Comparison of ENCODE assay signal across 13 mouse cellular contexts in genomic region chr2:163696763-163697162, GRCm38 (mm10). TPM values are rescaled to one million over a fixed set of nuclear protein-coding genes. Genes with fewer than 3 reads are reported as not detected.
DNase-seq lines count a peak whose midpoint lies in the region; ATAC-seq and TF ChIP-seq lines count a peak whose summit lies in the region.
"Had no signal": no experiment of that assay in that cellular context is flagged by ENCODE, and none has a peak within 500 bp of the region (broad histone marks: within the 10 kb centered on the region; RNA-seq: fewer than 3 reads in every experiment).

No protein-coding gene starts in this region.

- no peak for TF ChIP-seq CTCF in gastrocnemius, adult 2 months (IDR thresholded peaks at IDR 0.05)
- no peak for TF ChIP-seq CTCF in layer of hippocampus, adult 2 months (conservative IDR thresholded peaks at IDR 0.05)

- WGBS in liver, embryonic 15.5 days (ENCODE audit: insufficient replicate concordance), result 27% methylated on average over 2 of the region's 2 CpGs

- H3K9ac ChIP-seq in liver, embryonic 15.5 days, result 0 out of 2 replicates have a peak overlapping the region, but pooled peaks have one; percentile 1
- H3K9ac ChIP-seq: embryonic facial prominence, embryonic 13.5 days had no signal

- H3K4me2 ChIP-seq in liver, embryonic 15.5 days, result 0 out of 2 replicates have a peak overlapping the region, but pooled peaks have one; percentile 11
- H3K4me2 ChIP-seq: embryonic facial prominence, embryonic 13.5 days; midbrain, embryonic 11.5 days had no signal

- H3K4me3 ChIP-seq in gastrocnemius, adult 2 months, result peak overlapping the region; percentile 19; the same call in 1 of the 2 replicates
- no peak overlapping the region for H3K4me3 ChIP-seq in layer of hippocampus, adult 2 months
- no peak overlapping the region for H3K4me3 ChIP-seq in brown adipose tissue, adult 24 weeks (ENCODE audit: insufficient read depth, low read depth, low read length)
- no peak overlapping the region for H3K4me3 ChIP-seq in liver, embryonic 15.5 days (replicated peaks)
- H3K4me3 ChIP-seq: embryonic facial prominence, embryonic 13.5 days had no signal

- intact Hi-C loops in gastrocnemius, adult 2 months (cut with DNase I), result loop anchor here (2.0 kb wide), 1 partner anchor 14 kb away; no protein-coding TSS in a partner anchor
- intact Hi-C loops in gastrocnemius, postnatal 14 days (cut with DNase I; ENCODE audit: low total_unique reads), result no loop called here

- H3K9me3 ChIP-seq in liver, embryonic 15.5 days (replicated peaks), result no peaks in the 10 kb centered on the region
- H3K9me3 ChIP-seq: embryonic facial prominence, embryonic 13.5 days had no signal

- H3K27ac ChIP-seq in gastrocnemius, adult 2 months, result peak overlapping the region; percentile 81
- H3K27ac ChIP-seq in layer of hippocampus, adult 2 months, result peak overlapping the region; percentile 72
- peak overlapping the region; percentile 6; the same call in 1 of the 2 replicates for H3K27ac ChIP-seq in brown adipose tissue, adult 24 weeks (replicated peaks; ENCODE audit: low read depth, low read length)
- peak overlapping the region; percentile 54 for H3K27ac ChIP-seq in liver, embryonic 15.5 days (replicated peaks)
- H3K27ac ChIP-seq: embryonic facial prominence, embryonic 13.5 days had no signal

- ATAC-seq in liver, embryonic 15.5 days (ENCODE audit: insufficient read depth), result no peak
- ATAC-seq: hindbrain, embryonic 16.5 days had no signal

- peaks cover 23% of the 10 kb centered on the region; the same call in 1 of the 2 replicates for H3K4me1 ChIP-seq in brown adipose tissue, adult 24 weeks (ENCODE audit: control insufficient read depth, insufficient read depth, insufficient read length, low read length)
- peaks cover 80% of the 10 kb centered on the region for H3K4me1 ChIP-seq in liver, embryonic 15.5 days (replicated peaks)

- DNase-seq in gastrocnemius, adult 2 months, result no peak
- no peak for DNase-seq in gastrocnemius, postnatal 14 days
- no peak for DNase-seq in layer of hippocampus, adult 2 months (ENCODE audit: low spot score in 2 of 2)
- no peak for DNase-seq in layer of hippocampus, postnatal 14 days (ENCODE audit: low spot score in 2 of 2)
- DNase-seq in urinary bladder, postnatal 10 days (ENCODE audit: low spot score), result no peak
- no peak for DNase-seq in frontal cortex, postnatal 10 days (ENCODE audit: low spot score in 2 of 2)
- DNase-seq: kidney, postnatal 14 days; spleen, adult 18-20 months had no signal

- H3K36me3 ChIP-seq in liver, embryonic 15.5 days (replicated peaks), result no peaks in the 10 kb centered on the region
- H3K36me3 ChIP-seq: embryonic facial prominence, embryonic 13.5 days had no signal

- H3K27me3 ChIP-seq in liver, embryonic 15.5 days, result no peaks in the 10 kb centered on the region
- H3K27me3 ChIP-seq: embryonic facial prominence, embryonic 13.5 days had no signal

RNA-seq across cellular contexts. Expression of gene Pkig, which starts 38.6 kb away (rescaled TPM):
- 100 to 1,000 TPM in 1 of 2 experiments, 10 to 100 TPM in 1; 93.9 to 125 TPM for total RNA-seq in gastrocnemius, adult 2 months (2021)
- total RNA-seq in gastrocnemius, postnatal 14 days (2021), result 10 to 100 TPM; 78.2 to 85.3 TPM
- total RNA-seq in layer of hippocampus, adult 2 months (2021), result 10 to 100 TPM; 93.7 to 93.9 TPM
- total RNA-seq in layer of hippocampus, postnatal 14 days (2021), result 10 to 100 TPM; 70.9 to 71.8 TPM
- polyA plus RNA-seq in brown adipose tissue, adult 24 weeks (2012; ENCODE audit: insufficient read depth, insufficient read length, missing spikeins), result 9.5 and 19.7 TPM in 2 replicates
- polyA plus RNA-seq in liver, embryonic 15.5 days (2015; fragmentation: Nextera tagmentation; extraction: Ambion mirVana), result 93.3 and 95.5 TPM in 2 replicates

RNA-seq across cellular contexts. Expression of gene Serinc3, which starts 51.8 kb away (rescaled TPM):
- total RNA-seq in gastrocnemius, adult 2 months (2021), result 100 to 1,000 TPM; 118 to 147 TPM
- total RNA-seq in gastrocnemius, postnatal 14 days (2021), result 100 to 1,000 TPM; 124 to 167 TPM
- 100 to 1,000 TPM; 198 to 204 TPM for total RNA-seq in layer of hippocampus, adult 2 months (2021)
- 100 to 1,000 TPM; 209 to 218 TPM for total RNA-seq in layer of hippocampus, postnatal 14 days (2021)
- 113 and 134 TPM in 2 replicates for polyA plus RNA-seq in brown adipose tissue, adult 24 weeks (2012; ENCODE audit: insufficient read depth, insufficient read length, missing spikeins)
- polyA plus RNA-seq in liver, embryonic 15.5 days (2015; fragmentation: Nextera tagmentation; extraction: Ambion mirVana), result 126 and 129 TPM in 2 replicates

RNA-seq across cellular contexts. Expression of gene Ada, which starts 53.3 kb away (rescaled TPM):
- total RNA-seq in gastrocnemius, adult 2 months (2021), result under 1 TPM; 0.38 to 0.39 TPM
- 1 to 10 TPM in 1 of 2 experiments, under 1 TPM in 1; 0.91 to 1.5 TPM for total RNA-seq in gastrocnemius, postnatal 14 days (2021)
- 1 to 10 TPM; 1.1 to 1.9 TPM for total RNA-seq in layer of hippocampus, adult 2 months (2021)
- 1 to 10 TPM; 1.5 to 1.6 TPM for total RNA-seq in layer of hippocampus, postnatal 14 days (2021)
- 0.88 TPM in 1 of 2 replicates, not detected in the other for polyA plus RNA-seq in brown adipose tissue, adult 24 weeks (2012; ENCODE audit: insufficient read depth, insufficient read length, missing spikeins)
- 3.5 TPM in 2 replicates for polyA plus RNA-seq in liver, embryonic 15.5 days (2015; fragmentation: Nextera tagmentation; extraction: Ambion mirVana)

Comparison
In these comparisons a context has a peak if more than half of its experiments do, and no peak if none do; other contexts are left out.
1. H3K27ac ChIP-seq: peak in every context shown above with its lines; median percentile 81 in gastrocnemius, adult 2 months; 72 in layer of hippocampus, adult 2 months; 54 in liver, embryonic 15.5 days; 6 in brown adipose tissue, adult 24 weeks.